Mouse (Mus musculus): ENCODE measurements at regions not wholly inside any gene's neighbourhood (a gene's known extent, or its start where the extent isn't known, plus 50 kb on each side); places are given as distances from the start of the nearest gene placed in this dataset.

DNA sequence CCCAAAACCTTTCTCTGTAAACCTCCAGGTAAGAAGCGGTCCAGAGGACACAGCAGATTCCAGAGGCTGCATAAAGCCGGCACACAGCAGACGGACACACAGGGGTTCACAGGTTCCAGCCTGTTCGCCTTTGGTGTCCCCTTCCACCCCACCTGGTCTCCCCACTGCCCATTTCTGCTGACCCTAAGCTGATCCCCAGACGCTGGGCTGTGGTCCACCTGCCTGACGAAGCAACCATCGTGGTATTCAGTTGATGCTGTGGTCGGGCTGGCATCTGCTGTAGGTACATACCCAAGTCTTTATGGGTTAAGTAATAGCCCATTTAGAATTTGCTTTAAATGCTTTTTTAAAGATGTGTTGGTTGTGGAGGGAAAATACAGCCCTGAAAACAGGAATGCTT lies 78.4 kb upstream of the Errfi1 start:
- Histone ChIP-seq H3K9ac (ENCODE audit: low read depth, low read length) (no peak overlapping the region), H3K27me3 (ENCODE audit: control insufficient read depth, insufficient read depth, low read length) (no peaks in the 10 kb centered on the region), H3K4me1 (ENCODE audit: control insufficient read depth, insufficient read depth, low read length) (0 out of 2 replicates have a peak, but pooled peaks cover 3% of the 10 kb centered on the region), H3K36me3 (ENCODE audit: control insufficient read depth, insufficient read depth, low read length) (no peaks in the 10 kb centered on the region), H3K79me2 (ENCODE audit: control insufficient read depth, insufficient read depth, low read length) (no peaks in the 10 kb centered on the region), H3K27ac (replicated peaks; ENCODE audit: insufficient read depth, low read depth, low read length) (no peak overlapping the region), H3K4me3 (ENCODE audit: insufficient read depth, low read depth, low read length) (no peak overlapping the region)
- 98% methylated on average over 8 of the region's 8 CpGs for WGBS
- DNase-seq (ENCODE audit: extremely low read depth, low read depth, low spot score) = no peak
- TF ChIP-seq CTCF (IDR thresholded peaks at IDR 0.05; ENCODE audit: low read depth, low read length) (no peak), POLR2A (IDR thresholded peaks at IDR 0.05; ENCODE audit: extremely low read depth, insufficient read depth, low read length) (no peak)

DNA sequence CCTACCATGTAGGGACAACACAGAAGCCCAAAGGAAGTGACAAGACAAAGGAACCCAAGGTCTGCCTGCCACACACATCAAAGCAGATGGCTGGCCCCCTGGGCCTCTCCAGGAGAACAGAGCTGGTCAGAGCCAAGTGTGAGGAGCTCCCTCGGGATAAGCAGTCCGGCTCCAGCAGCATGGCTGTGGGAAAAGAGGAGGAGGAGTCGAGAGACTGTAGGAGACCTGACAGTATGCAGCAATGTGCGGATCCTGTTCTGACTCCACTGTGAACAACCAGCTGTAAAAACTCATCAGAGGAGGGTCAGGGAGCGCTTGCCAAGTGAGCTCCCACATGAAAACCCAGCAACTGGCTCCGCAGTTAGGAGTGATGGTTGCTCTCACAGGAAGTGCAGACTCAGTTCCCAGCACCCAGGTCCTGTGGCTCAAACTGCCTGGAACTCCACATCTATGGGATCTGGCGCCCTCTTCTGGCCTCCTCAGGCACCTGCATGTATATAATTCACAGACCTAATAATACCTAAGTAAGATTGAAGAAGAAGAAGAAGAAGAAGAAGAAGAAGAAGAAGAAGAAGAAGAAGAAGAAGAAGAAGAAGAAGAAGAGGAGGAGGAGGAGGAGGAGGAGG lies 79.3 kb upstream of the Errfi1 start:
- no peaks in the 10 kb centered on the region for H3K36me3 ChIP-seq (ENCODE audit: control insufficient read depth, insufficient read depth, low read length)
- no peak overlapping the region for H3K27ac ChIP-seq (replicated peaks; ENCODE audit: insufficient read depth, low read depth, low read length)
- H3K27me3 ChIP-seq (ENCODE audit: control insufficient read depth, insufficient read depth, low read length) = no peaks in the 10 kb centered on the region
- no peak for DNase-seq (ENCODE audit: extremely low read depth, low read depth, low spot score)
- no peak overlapping the region for H3K4me3 ChIP-seq (ENCODE audit: insufficient read depth, low read depth, low read length)
- WGBS = 94% methylated on average over 7 of the region's 7 CpGs
- TF ChIP-seq POLR2A (IDR thresholded peaks at IDR 0.05; ENCODE audit: extremely low read depth, insufficient read depth, low read length) = no peak
- TF ChIP-seq CTCF (IDR thresholded peaks at IDR 0.05; ENCODE audit: low read depth, low read length) = peak; percentile 40
- 0 out of 2 replicates have a peak, but pooled peaks cover 3% of the 10 kb centered on the region for H3K4me1 ChIP-seq (ENCODE audit: control insufficient read depth, insufficient read depth, low read length)
- H3K9ac ChIP-seq (ENCODE audit: low read depth, low read length) = no peak overlapping the region
- H3K79me2 ChIP-seq (ENCODE audit: control insufficient read depth, insufficient read depth, low read length) = no peaks in the 10 kb centered on the region

DNA sequence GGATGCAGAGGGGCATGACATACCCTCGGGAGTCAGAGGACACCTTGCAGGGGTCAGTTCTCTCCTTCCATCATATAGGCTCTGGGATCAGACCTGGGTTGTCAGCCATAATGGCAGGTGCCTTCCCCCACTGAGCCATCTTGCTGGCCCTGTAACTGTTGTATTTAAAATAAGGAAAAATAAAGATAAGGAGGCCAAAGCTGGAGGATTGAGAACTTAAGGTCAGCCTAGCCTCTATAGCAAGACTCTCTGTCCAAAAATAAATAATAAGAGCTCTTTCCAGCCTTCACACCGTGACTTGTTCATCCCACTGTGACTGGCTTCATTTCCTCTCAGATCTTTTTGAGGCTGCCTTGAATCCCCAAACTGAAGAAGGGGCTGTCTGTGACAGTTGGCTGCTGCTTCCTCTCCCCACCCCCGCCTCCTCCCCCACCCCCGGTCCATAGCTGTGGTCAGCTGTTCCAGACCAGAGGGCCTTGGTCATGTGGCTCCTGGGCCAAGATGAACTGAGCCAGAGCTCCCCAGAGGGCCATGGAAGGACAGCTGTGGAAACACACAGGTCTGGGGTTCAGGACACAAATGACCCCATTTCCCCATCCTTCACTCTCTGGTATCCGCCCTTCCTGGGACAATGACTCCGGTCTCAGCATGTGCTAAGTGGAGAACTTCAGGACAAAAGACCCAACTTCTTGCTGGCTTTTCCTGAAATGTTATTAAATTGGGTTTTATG lies 81.6 kb upstream of the Errfi1 start:
- H3K27ac ChIP-seq (replicated peaks; ENCODE audit: insufficient read depth, low read depth, low read length) = peak overlapping the region; percentile 29; the same call in 1 of the 2 replicates

DNA sequence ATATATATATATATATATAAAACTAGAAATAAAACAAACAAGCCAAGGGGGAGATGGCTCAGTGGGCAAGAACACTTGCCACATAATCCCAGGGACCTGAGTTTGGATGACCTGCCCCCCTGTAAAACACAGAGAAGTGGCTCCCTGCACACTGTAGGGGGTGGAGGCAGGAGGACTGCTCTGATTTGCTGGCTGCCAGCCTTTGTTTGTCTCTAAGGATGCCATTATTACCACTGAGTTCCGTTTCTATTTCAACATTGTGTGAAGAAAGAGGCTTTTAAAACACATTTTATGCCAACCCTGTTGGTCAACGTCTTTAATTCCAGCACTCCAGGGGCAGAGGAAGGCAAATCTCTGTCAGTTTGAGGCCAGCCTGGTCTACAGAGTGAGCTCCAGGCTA lies 82.2 kb upstream of the Errfi1 start:
- WGBS = 23% methylated on average over 2 of the region's 2 CpGs
- Histone ChIP-seq H3K4me1 (ENCODE audit: control insufficient read depth, insufficient read depth, low read length) (0 out of 2 replicates have a peak, but pooled peaks cover 3% of the 10 kb centered on the region), H3K4me3 (ENCODE audit: insufficient read depth, low read depth, low read length) (no peak overlapping the region), H3K79me2 (ENCODE audit: control insufficient read depth, insufficient read depth, low read length) (no peaks in the 10 kb centered on the region), H3K9ac (ENCODE audit: low read depth, low read length) (no peak overlapping the region), H3K27ac (replicated peaks; ENCODE audit: insufficient read depth, low read depth, low read length) (peak overlapping the region; percentile 29; the same call in 1 of the 2 replicates), H3K27me3 (ENCODE audit: control insufficient read depth, insufficient read depth, low read length) (no peaks in the 10 kb centered on the region), H3K36me3 (ENCODE audit: control insufficient read depth, insufficient read depth, low read length) (no peaks in the 10 kb centered on the region)
- no peak for TF ChIP-seq POLR2A (IDR thresholded peaks at IDR 0.05; ENCODE audit: extremely low read depth, insufficient read depth, low read length)
- no peak for TF ChIP-seq CTCF (IDR thresholded peaks at IDR 0.05; ENCODE audit: low read depth, low read length)
- peak; percentile 43 for DNase-seq (ENCODE audit: extremely low read depth, low read depth, low spot score)

More for the DNA sequence above, 81.6 kb upstream of the Errfi1 start:
- no peak overlapping the region for H3K9ac ChIP-seq (ENCODE audit: low read depth, low read length)
- no peaks in the 10 kb centered on the region for H3K27me3 ChIP-seq (ENCODE audit: control insufficient read depth, insufficient read depth, low read length)
- 72% methylated on average over 6 of the region's 6 CpGs for WGBS
- H3K4me3 ChIP-seq (ENCODE audit: insufficient read depth, low read depth, low read length) = no peak overlapping the region
- TF ChIP-seq CTCF (IDR thresholded peaks at IDR 0.05; ENCODE audit: low read depth, low read length) (no peak), POLR2A (IDR thresholded peaks at IDR 0.05; ENCODE audit: extremely low read depth, insufficient read depth, low read length) (no peak)
- H3K36me3 ChIP-seq (ENCODE audit: control insufficient read depth, insufficient read depth, low read length) = no peaks in the 10 kb centered on the region
- 0 out of 2 replicates have a peak, but pooled peaks cover 3% of the 10 kb centered on the region for H3K4me1 ChIP-seq (ENCODE audit: control insufficient read depth, insufficient read depth, low read length)
- H3K79me2 ChIP-seq (ENCODE audit: control insufficient read depth, insufficient read depth, low read length) = no peaks in the 10 kb centered on the region
- DNase-seq (ENCODE audit: extremely low read depth, low read depth, low spot score) = no peak

DNA sequence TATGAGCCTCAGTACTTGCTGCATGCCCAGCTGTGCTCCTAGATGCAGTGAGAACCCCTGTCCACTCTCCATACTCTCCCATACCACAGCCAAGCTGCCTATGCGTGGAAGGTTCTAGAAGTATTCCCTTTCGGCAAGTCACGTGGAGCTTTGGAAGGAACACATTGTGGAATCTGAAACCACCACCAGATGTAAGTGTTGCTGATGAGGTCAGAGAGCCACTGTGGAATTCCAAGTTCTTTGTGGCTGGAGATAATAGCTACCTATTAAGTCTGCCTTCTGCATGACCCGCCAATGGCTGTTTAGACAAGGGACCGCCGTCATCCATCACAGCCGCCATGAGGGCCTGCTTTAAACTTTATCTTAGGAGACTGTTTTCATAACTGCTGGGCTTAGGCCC lies 84.7 kb upstream of the Errfi1 start:
- Histone ChIP-seq H3K27ac (replicated peaks; ENCODE audit: insufficient read depth, low read depth, low read length) (no peak overlapping the region), H3K4me3 (ENCODE audit: insufficient read depth, low read depth, low read length) (no peak overlapping the region), H3K4me1 (ENCODE audit: control insufficient read depth, insufficient read depth, low read length) (peaks cover 3% of the 10 kb centered on the region; the same call in 1 of the 2 replicates), H3K27me3 (ENCODE audit: control insufficient read depth, insufficient read depth, low read length) (no peaks in the 10 kb centered on the region), H3K36me3 (ENCODE audit: control insufficient read depth, insufficient read depth, low read length) (no peaks in the 10 kb centered on the region), H3K9ac (ENCODE audit: low read depth, low read length) (no peak overlapping the region), H3K79me2 (ENCODE audit: control insufficient read depth, insufficient read depth, low read length) (no peaks in the 10 kb centered on the region)
- 89% methylated on average over 7 of the region's 7 CpGs for WGBS
- no peak for TF ChIP-seq CTCF (IDR thresholded peaks at IDR 0.05; ENCODE audit: low read depth, low read length)
- no peak for TF ChIP-seq POLR2A (IDR thresholded peaks at IDR 0.05; ENCODE audit: extremely low read depth, insufficient read depth, low read length)
- DNase-seq (ENCODE audit: extremely low read depth, low read depth, low spot score) = no peak
